Mouse (Mus musculus) kidney, adult 2 months (tissue): ENCODE results near the gene Mitf.

Experiments
- CTCF ChIP-seq: fragments of 200-500 bp; conservative IDR thresholded peaks from 2 replicates; pipeline ENCODE4 v1.5.1; 2011; ENCODE audit warnings: low read depth, mild to moderate bottlenecking, control low read depth, low read length, moderate library complexity, mixed read lengths; ENCODE audit not compliant: insufficient read depth, insufficient read length
- POLR2A ChIP-seq: fragments of 200-500 bp; IDR thresholded peaks from one replicate; pipeline ENCODE4 v1.6.1; 2011; ENCODE audit warnings: low read depth, low read length, control low read depth

- TF ChIP-seq CTCF (no peak), POLR2A (no peak)
Observed at GRCm38 (mm10) chr6:97958276-97958675, 151.4 kb downstream of the Mitf start.
